Mouse (Mus musculus) lung, postnatal 0 days (tissue): ENCODE data around the gene Bicdl2.

Source experiments
- CTCF ChIP-seq: IDR thresholded peaks from 2 replicates; pipeline ENCODE4 v1.5.1; 2016; ENCODE audit warnings: antibody characterized with exemption, mild to moderate bottlenecking
- EP300 ChIP-seq: IDR thresholded peaks from 2 replicates; pipeline ENCODE4 v1.6.1; 2016; ENCODE audit warnings: antibody characterized with exemption, mild to moderate bottlenecking, control low read depth

- TF ChIP-seq CTCF = no peak
- TF ChIP-seq EP300 = no peak
Measured at GRCm38 (mm10) chr17:23683226-23683625, 22.9 kb downstream of the Bicdl2 start.
